Mouse (Mus musculus): ENCODE measurements at regions not wholly inside any gene's neighbourhood (a gene's known extent, or its start where the extent isn't known, plus 50 kb on each side); places are given as distances from the start of the nearest gene placed in this dataset.

GRCm38 (mm10) chr15:56023862-56024484 is 1453.5 kb downstream of the Slc22a22 start:
- no peak overlapping the region for H3K4me3 ChIP-seq (ENCODE audit: insufficient read depth, low read length)
- no peak overlapping the region for H3K27ac ChIP-seq (ENCODE audit: insufficient read depth, low read depth, low read length)
- no peaks in the 10 kb centered on the region for H3K4me1 ChIP-seq (ENCODE audit: control insufficient read depth, insufficient read depth, low read length)
- TF ChIP-seq POLR2A (IDR thresholded peaks at IDR 0.05; ENCODE audit: borderline replicate concordance, low read depth, low read length) = no peak
- no peak for TF ChIP-seq CTCF (IDR thresholded peaks at IDR 0.05; ENCODE audit: low read depth, low read length)

- H3K4me3 ChIP-seq (ENCODE audit: insufficient read depth, low read length) = no peak overlapping the region
- no peaks in the 10 kb centered on the region for H3K4me1 ChIP-seq (ENCODE audit: control insufficient read depth, insufficient read depth, low read length)
- no peak overlapping the region for H3K27ac ChIP-seq (ENCODE audit: insufficient read depth, low read depth, low read length)
- TF ChIP-seq CTCF (IDR thresholded peaks at IDR 0.05; ENCODE audit: low read depth, low read length) = no peak
- TF ChIP-seq POLR2A (IDR thresholded peaks at IDR 0.05; ENCODE audit: borderline replicate concordance, low read depth, low read length) = no peak
Observed at GRCm38 (mm10) chr15:56022315-56022714, 1455.1 kb downstream of the Slc22a22 start.

GRCm38 (mm10) chr15:56018141-56018540 is 1459.3 kb downstream of the Slc22a22 start:
- TF ChIP-seq POLR2A (IDR thresholded peaks at IDR 0.05; ENCODE audit: borderline replicate concordance, low read depth, low read length) (no peak), CTCF (IDR thresholded peaks at IDR 0.05; ENCODE audit: low read depth, low read length) (no peak)
- Histone ChIP-seq H3K4me3 (ENCODE audit: insufficient read depth, low read length) (no peak overlapping the region), H3K27ac (ENCODE audit: insufficient read depth, low read depth, low read length) (no peak overlapping the region), H3K4me1 (ENCODE audit: control insufficient read depth, insufficient read depth, low read length) (no peaks in the 10 kb centered on the region)

- TF ChIP-seq CTCF (IDR thresholded peaks at IDR 0.05; ENCODE audit: low read depth, low read length) (no peak), POLR2A (IDR thresholded peaks at IDR 0.05; ENCODE audit: borderline replicate concordance, low read depth, low read length) (no peak)
- Histone ChIP-seq H3K4me3 (ENCODE audit: insufficient read depth, low read length) (no peak overlapping the region), H3K27ac (ENCODE audit: insufficient read depth, low read depth, low read length) (no peak overlapping the region), H3K4me1 (ENCODE audit: control insufficient read depth, insufficient read depth, low read length) (no peaks in the 10 kb centered on the region)
Observed at GRCm38 (mm10) chr15:56017561-56017960, 1459.9 kb downstream of the Slc22a22 start.

- H3K4me3 ChIP-seq (ENCODE audit: insufficient read depth, low read length) = no peak overlapping the region
- H3K27ac ChIP-seq (ENCODE audit: insufficient read depth, low read depth, low read length) = no peak overlapping the region
- no peak for TF ChIP-seq CTCF (IDR thresholded peaks at IDR 0.05; ENCODE audit: low read depth, low read length)
- no peak for TF ChIP-seq POLR2A (IDR thresholded peaks at IDR 0.05; ENCODE audit: borderline replicate concordance, low read depth, low read length)
- H3K4me1 ChIP-seq (ENCODE audit: control insufficient read depth, insufficient read depth, low read length) = no peaks in the 10 kb centered on the region
Observed at GRCm38 (mm10) chr15:56016070-56016469, 1461.4 kb downstream of the Slc22a22 start.

GRCm38 (mm10) chr15:56014059-56014620 is 1463.3 kb downstream of the Slc22a22 start:
- Histone ChIP-seq H3K27ac (ENCODE audit: insufficient read depth, low read depth, low read length) (no peak overlapping the region), H3K4me1 (ENCODE audit: control insufficient read depth, insufficient read depth, low read length) (no peaks in the 10 kb centered on the region), H3K4me3 (ENCODE audit: insufficient read depth, low read length) (no peak overlapping the region)
- no peak for TF ChIP-seq CTCF (IDR thresholded peaks at IDR 0.05; ENCODE audit: low read depth, low read length)

- TF ChIP-seq CTCF (IDR thresholded peaks at IDR 0.05; ENCODE audit: low read depth, low read length) (no peak), POLR2A (IDR thresholded peaks at IDR 0.05; ENCODE audit: borderline replicate concordance, low read depth, low read length) (no peak)
- no peak overlapping the region for H3K4me3 ChIP-seq (ENCODE audit: insufficient read depth, low read length)
- H3K4me1 ChIP-seq (ENCODE audit: control insufficient read depth, insufficient read depth, low read length) = no peaks in the 10 kb centered on the region
- no peak overlapping the region for H3K27ac ChIP-seq (ENCODE audit: insufficient read depth, low read depth, low read length)
Observed at GRCm38 (mm10) chr15:56008603-56009174, 1468.7 kb downstream of the Slc22a22 start.

- no peak overlapping the region for H3K27ac ChIP-seq (ENCODE audit: insufficient read depth, low read depth, low read length)
- TF ChIP-seq CTCF (IDR thresholded peaks at IDR 0.05; ENCODE audit: low read depth, low read length) (no peak), POLR2A (IDR thresholded peaks at IDR 0.05; ENCODE audit: borderline replicate concordance, low read depth, low read length) (no peak)
Observed at GRCm38 (mm10) chr15:56007376-56007775, 1470.0 kb downstream of the Slc22a22 start.

GRCm38 (mm10) chr15:56005361-56005760 is 1472.1 kb downstream of the Slc22a22 start:
- Histone ChIP-seq H3K4me1 (ENCODE audit: control insufficient read depth, insufficient read depth, low read length) (no peaks in the 10 kb centered on the region), H3K27ac (ENCODE audit: insufficient read depth, low read depth, low read length) (no peak overlapping the region), H3K4me3 (ENCODE audit: insufficient read depth, low read length) (no peak overlapping the region)
- no peak for TF ChIP-seq CTCF (IDR thresholded peaks at IDR 0.05; ENCODE audit: low read depth, low read length)
- TF ChIP-seq POLR2A (IDR thresholded peaks at IDR 0.05; ENCODE audit: borderline replicate concordance, low read depth, low read length) = no peak

More at GRCm38 (mm10) chr15:56007376-56007775, 1470.0 kb downstream of the Slc22a22 start:
- Histone ChIP-seq H3K4me3 (ENCODE audit: insufficient read depth, low read length) (no peak overlapping the region), H3K4me1 (ENCODE audit: control insufficient read depth, insufficient read depth, low read length) (no peaks in the 10 kb centered on the region)

GRCm38 (mm10) chr15:56003921-56004320 is 1473.5 kb downstream of the Slc22a22 start:
- H3K27ac ChIP-seq (ENCODE audit: insufficient read depth, low read depth, low read length) = no peak overlapping the region
- H3K4me1 ChIP-seq (ENCODE audit: control insufficient read depth, insufficient read depth, low read length) = no peaks in the 10 kb centered on the region
- TF ChIP-seq CTCF (IDR thresholded peaks at IDR 0.05; ENCODE audit: low read depth, low read length) (no peak), POLR2A (IDR thresholded peaks at IDR 0.05; ENCODE audit: borderline replicate concordance, low read depth, low read length) (no peak)
- no peak overlapping the region for H3K4me3 ChIP-seq (ENCODE audit: insufficient read depth, low read length)

All from bone marrow macrophage, adult 2 months (primary cell).